Mouse (Mus musculus): ENCODE measurements around the gene Ncapg.
A peak's percentile ranks its signal among the peaks of the same experiment; 100 is the strongest.
"Not testable (repeated sequence)": the region's sequence is repeated elsewhere in the genome, so short reads cannot be mapped to it uniquely, and the experiment has no call there.

Gene Ncapg

GRCm38 (mm10) chr5:45669598-45670279, at the start of gene Ncapg:
Ncapg (plus strand) TSS chr5:45669919.
- DNase-seq = peak; percentile 100

- DNase-seq = no peak
These were observed 48.2 kb upstream of the Ncapg start for GRCm38 (mm10) chr5:45621511-45621910.

- DNase-seq = no peak
These were observed 41.9 kb upstream of the Ncapg start for GRCm38 (mm10) chr5:45627771-45628170.

GRCm38 (mm10) chr5:45629470-45629869, 40.2 kb upstream of the Ncapg start:
- no peak for DNase-seq

- no peak for DNase-seq
These were observed 31.3 kb upstream of the Ncapg start for GRCm38 (mm10) chr5:45638378-45638777.

- DNase-seq = peak; percentile 79
These were observed 30.7 kb upstream of the Ncapg start, which contains the start of gene Fam184b for GRCm38 (mm10) chr5:45638806-45639714. Fam184b (minus strand) TSS chr5:45639614.

- DNase-seq = no peak
These were observed 30.0 kb upstream of the Ncapg start for GRCm38 (mm10) chr5:45639715-45640092.

GRCm38 (mm10) chr5:45651026-45651703, 18.6 kb upstream of the Ncapg start:
- no peak for DNase-seq

GRCm38 (mm10) chr5:45658406-45658805, 11.3 kb upstream of the Ncapg start:
- DNase-seq = not testable (repeated sequence)

GRCm38 (mm10) chr5:45668324-45668723, 1.4 kb upstream of the Ncapg start:
- no peak for DNase-seq

- DNase-seq = no peak
These were observed 888 bp upstream of the Ncapg start for GRCm38 (mm10) chr5:45668831-45669230.

- DNase-seq = no peak
These were observed 503 bp upstream of the Ncapg start for GRCm38 (mm10) chr5:45669234-45669597.

- no peak for DNase-seq
These were observed 556 bp downstream of the Ncapg start for GRCm38 (mm10) chr5:45670280-45670670.

- no peak for DNase-seq
These were observed 1.3 kb downstream of the Ncapg start for GRCm38 (mm10) chr5:45670894-45671494.

GRCm38 (mm10) chr5:45675032-45675431, 5.3 kb downstream of the Ncapg start:
- DNase-seq = no peak

GRCm38 (mm10) chr5:45677639-45678038, 7.9 kb downstream of the Ncapg start:
- DNase-seq = no peak

- no peak for DNase-seq
These were observed 10.2 kb downstream of the Ncapg start for GRCm38 (mm10) chr5:45679955-45680354.

- no peak for DNase-seq
These were observed 13.7 kb downstream of the Ncapg start for GRCm38 (mm10) chr5:45683388-45683787.

- no peak for DNase-seq
These were observed 15.5 kb downstream of the Ncapg start for GRCm38 (mm10) chr5:45685243-45685642.

- no peak for DNase-seq
These were observed 16.5 kb downstream of the Ncapg start for GRCm38 (mm10) chr5:45686223-45686622.

- DNase-seq = no peak
These were observed 19.4 kb downstream of the Ncapg start for GRCm38 (mm10) chr5:45689152-45689551.

- DNase-seq = no peak
These were observed 21.1 kb downstream of the Ncapg start for GRCm38 (mm10) chr5:45690802-45691201.

GRCm38 (mm10) chr5:45691678-45692077, 22.0 kb downstream of the Ncapg start:
- DNase-seq = no peak

All from thymus, postnatal 4 days (tissue).